Mouse (Mus musculus) intestine, embryonic 14.5 days (tissue): ENCODE data around the gene Ube2h. TPM values are rescaled to one million over a fixed set of nuclear protein-coding genes. Genes with fewer than 3 reads are reported as not detected.

Source experiments
- ATAC-seq: fragments of 200-750 bp; cut with Nextera tagmentation; replicated peaks from 2 replicates; pipeline ENCODE4 v1.8.0; 2017; ENCODE audit warnings: low read depth, moderate number of reproducible peaks, moderate TSS enrichment, moderate library complexity; ENCODE audit not compliant: low FRiP score, low TSS enrichment
- DNase-seq: peaks from one replicate; pipeline ENCODE4 v3.0.0-alpha.2; 2018; ENCODE audit warnings: low spot score
- H3K27ac ChIP-seq: fragments of 300-500 bp; sonication (generic); 2 replicates; pipeline ENCODE4 v1.5.1; 2014; ENCODE audit warnings: low read depth, mild to moderate bottlenecking, control low read depth
- H3K27me3 ChIP-seq: fragments of 300-500 bp; sonication (generic); replicated peaks from 2 replicates; pipeline ENCODE4 v1.6.1; 2014; ENCODE audit warnings: low read length, control low read depth; ENCODE audit not compliant: control insufficient read depth, insufficient read depth
- H3K36me3 ChIP-seq: fragments of 300-500 bp; sonication (generic); 2 replicates; pipeline ENCODE4 v1.6.1; 2014; ENCODE audit warnings: low read length, control low read depth; ENCODE audit not compliant: control insufficient read depth, insufficient read depth
- H3K4me1 ChIP-seq: fragments of 300-500 bp; sonication (generic); replicated peaks from 2 replicates; pipeline ENCODE4 v1.6.1; 2014; ENCODE audit warnings: low read length, control low read depth, mixed read lengths; ENCODE audit not compliant: control insufficient read depth, insufficient read depth
- H3K4me2 ChIP-seq: fragments of 300-500 bp; sonication (generic); 2 replicates; pipeline ENCODE4 v1.6.1; 2014; ENCODE audit warnings: low read length
- H3K4me3 ChIP-seq: fragments of 300-500 bp; sonication (generic); 2 replicates; pipeline ENCODE4 v1.5.1; 2014; ENCODE audit warnings: low read depth, low read length, control low read depth, mixed read lengths
- H3K9ac ChIP-seq: fragments of 300-500 bp; sonication (generic); 2 replicates; pipeline ENCODE4 v1.6.1; 2014; ENCODE audit warnings: mild to moderate bottlenecking, low read length
- H3K9me3 ChIP-seq: fragments of 300-500 bp; sonication (generic); 2 replicates; pipeline ENCODE4 v1.6.1; 2016; ENCODE audit warnings: low read length, control low read depth; ENCODE audit not compliant: control insufficient read depth
- WGBS: fragments of 180-500 bp; shearing (Covaris S2); extraction: QIAGEN DNeasy Blood & Tissue Kit; methylation state at CpG from one replicate; pipeline ENCODE4 v1.1.7; 2014; 5-methylcytosine and 5-hydroxymethylcytosine counted together
- polyA plus RNA-seq: library from polyadenylated mRNA; unstranded; fragments of >200 nt; fragmentation: Nextera tagmentation; extraction: Ambion mirVana; gene quantifications from 2 replicates; pipeline ENCODE4 v1.2.1, GENCODE M21; 2014

The Ube2h gene
- polyA plus RNA-seq, 1 experiment from 2014 or later: 50.5 TPM

DNA sequence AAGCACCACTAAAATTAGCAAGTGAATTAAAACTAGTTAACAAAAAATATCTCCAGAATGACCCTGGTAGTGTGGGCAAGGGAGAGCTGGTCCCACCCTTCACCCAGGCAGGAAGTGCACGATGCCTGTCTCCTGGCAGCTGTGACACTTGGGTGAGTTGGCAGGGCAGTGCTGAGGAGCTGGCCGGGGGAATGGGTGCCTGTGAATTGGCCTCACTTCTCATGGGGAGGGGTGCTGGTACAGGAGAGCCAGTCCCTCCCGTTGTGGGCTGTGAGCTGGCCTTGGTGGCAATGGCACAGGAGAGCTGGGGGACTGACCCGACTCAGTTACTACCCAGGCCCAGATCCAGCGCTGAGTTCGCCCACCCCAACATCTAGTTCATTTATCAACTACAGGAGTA lies 16.4 kb downstream of the Ube2h start:
- ATAC-seq: no peak
- Histone ChIP-seq H3K27me3 (no peaks in the 10 kb centered on the region), H3K27ac (no peak overlapping the region), H3K4me1 (peaks cover 3% of the 10 kb centered on the region; the same call in 1 of the 2 replicates), H3K9ac (no peak overlapping the region), H3K4me3 (no peak overlapping the region), H3K36me3 (peaks cover 44% of the 10 kb centered on the region), H3K9me3 (no peaks in the 10 kb centered on the region), H3K4me2 (no peak overlapping the region)
- DNase-seq: no peak
- WGBS: 92% methylated on average over 6 of the region's 6 CpGs

DNA sequence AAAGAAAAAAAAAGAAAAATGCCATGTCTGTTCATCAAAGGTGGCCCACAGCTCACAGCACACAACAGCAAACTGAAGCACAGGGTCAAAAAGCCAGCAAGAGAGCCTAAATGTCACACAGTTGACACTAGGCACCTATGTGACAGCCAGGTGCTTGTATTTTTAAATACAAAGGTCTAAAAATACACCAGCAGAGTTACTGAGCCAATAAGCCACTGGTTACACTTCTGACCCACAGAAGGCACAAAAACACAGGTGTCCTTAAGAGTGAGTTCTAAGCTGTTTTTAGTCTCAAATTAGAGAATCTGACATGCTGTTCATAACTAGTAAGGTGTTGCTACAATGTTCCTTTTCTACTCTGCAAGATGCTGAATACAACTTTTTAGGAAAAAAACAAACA lies 17.7 kb downstream of the Ube2h start:
- H3K4me2 ChIP-seq: no peak overlapping the region
- no peaks in the 10 kb centered on the region for H3K27me3 ChIP-seq
- no peak overlapping the region for H3K4me3 ChIP-seq
- H3K36me3 ChIP-seq: peaks cover 46% of the 10 kb centered on the region
- no peaks in the 10 kb centered on the region for H3K9me3 ChIP-seq
- ATAC-seq: no peak
- no peak overlapping the region for H3K27ac ChIP-seq
- H3K9ac ChIP-seq: no peak overlapping the region
- no peak for DNase-seq
- H3K4me1 ChIP-seq: peaks cover 3% of the 10 kb centered on the region; the same call in 1 of the 2 replicates

DNA sequence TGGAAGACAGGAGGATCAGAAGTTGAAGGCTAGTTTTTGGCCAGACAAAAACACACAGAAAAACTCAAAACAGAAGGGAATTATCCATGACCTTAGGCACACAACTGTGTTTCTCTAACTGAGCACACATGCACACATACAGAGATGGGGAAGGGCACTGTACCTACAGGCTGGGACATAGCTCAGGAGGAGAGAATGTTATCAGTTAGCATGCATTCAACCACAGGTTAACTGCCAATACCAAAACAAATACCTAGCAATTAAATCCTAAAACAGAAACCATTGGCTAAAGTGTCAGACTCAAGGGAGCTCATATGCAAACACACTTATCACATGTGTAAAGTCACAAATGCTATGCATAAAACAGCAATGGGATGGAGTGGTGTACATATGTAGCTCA lies 20.2 kb downstream of the Ube2h start:
- Histone ChIP-seq H3K27me3 (no peaks in the 10 kb centered on the region), H3K9ac (no peak overlapping the region), H3K4me2 (no peak overlapping the region), H3K27ac (no peak overlapping the region), H3K36me3 (peaks cover 64% of the 10 kb centered on the region), H3K4me3 (no peak overlapping the region), H3K9me3 (no peaks in the 10 kb centered on the region), H3K4me1 (peaks cover 3% of the 10 kb centered on the region; the same call in 1 of the 2 replicates)
- ATAC-seq (no peak), DNase-seq (no peak)

GRCm38 (mm10) chr6:30282361-30282760 lies 22.0 kb downstream of the Ube2h start:
- Histone ChIP-seq H3K4me1 (peaks cover 3% of the 10 kb centered on the region; the same call in 1 of the 2 replicates), H3K4me2 (no peak overlapping the region), H3K9ac (no peak overlapping the region), H3K27ac (no peak overlapping the region), H3K9me3 (no peaks in the 10 kb centered on the region), H3K4me3 (no peak overlapping the region), H3K27me3 (no peaks in the 10 kb centered on the region), H3K36me3 (peaks cover 79% of the 10 kb centered on the region)
- ATAC-seq (no peak), DNase-seq (no peak)
- WGBS: 88% methylated on average over 2 of the region's 2 CpGs

GRCm38 (mm10) chr6:30278374-30278773 lies 26.0 kb downstream of the Ube2h start:
- DNase-seq (no peak), ATAC-seq (no peak)
- WGBS: 54% methylated on average over 1 of the region's 1 CpGs
- H3K9ac ChIP-seq: no peak overlapping the region
- H3K4me2 ChIP-seq: no peak overlapping the region
- H3K36me3 ChIP-seq: peaks cover 72% of the 10 kb centered on the region
- no peaks in the 10 kb centered on the region for H3K9me3 ChIP-seq
- no peaks in the 10 kb centered on the region for H3K27me3 ChIP-seq
- H3K4me3 ChIP-seq: no peak overlapping the region
- no peaks in the 10 kb centered on the region for H3K4me1 ChIP-seq
- H3K27ac ChIP-seq: no peak overlapping the region

DNA sequence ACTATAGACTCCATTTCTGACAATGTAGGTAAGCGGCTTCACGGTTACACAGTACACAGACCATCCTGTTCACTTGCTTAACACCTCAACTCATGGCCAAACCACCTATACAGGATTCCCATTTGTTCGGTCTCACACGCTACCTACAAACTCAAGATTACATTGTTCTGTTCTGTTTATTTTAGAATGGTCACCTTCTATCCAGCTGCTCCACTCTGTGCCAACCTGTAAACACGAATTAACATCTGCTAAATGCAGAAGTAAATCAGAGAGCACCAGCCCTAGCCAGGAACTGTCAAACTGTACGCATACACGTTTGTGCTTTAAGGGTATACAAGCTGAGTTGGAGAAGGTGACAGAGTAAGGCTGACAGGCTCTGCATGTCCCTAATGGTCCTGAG lies 27.5 kb downstream of the Ube2h start:
- Histone ChIP-seq H3K27ac (no peak overlapping the region), H3K27me3 (no peaks in the 10 kb centered on the region), H3K9me3 (no peaks in the 10 kb centered on the region), H3K9ac (no peak overlapping the region), H3K36me3 (peaks cover 76% of the 10 kb centered on the region), H3K4me1 (no peaks in the 10 kb centered on the region), H3K4me2 (no peak overlapping the region), H3K4me3 (no peak overlapping the region)
- ATAC-seq (no peak), DNase-seq (no peak)
- WGBS: 84% methylated on average over 7 of the region's 7 CpGs

DNA sequence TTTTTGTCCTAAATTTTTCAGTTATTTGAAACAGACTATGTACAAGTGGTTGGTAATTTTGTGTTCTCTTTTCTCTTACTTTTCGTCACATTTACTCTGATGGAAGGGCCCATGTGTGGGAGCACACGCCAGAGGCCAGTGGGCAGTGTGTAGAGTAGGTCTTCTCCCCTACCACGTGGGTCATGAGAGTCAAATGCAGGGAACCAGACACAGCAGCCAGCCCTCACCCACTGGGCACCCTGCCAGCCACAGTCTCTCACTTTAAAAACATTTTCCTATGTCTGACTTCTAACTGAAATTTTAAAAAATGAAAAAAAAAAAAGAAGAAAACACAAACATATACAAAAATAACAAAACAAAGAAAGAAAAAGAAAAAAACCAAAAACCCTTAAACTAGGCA lies 28.0 kb downstream of the Ube2h start:
- peaks cover 77% of the 10 kb centered on the region for H3K36me3 ChIP-seq
- no peaks in the 10 kb centered on the region for H3K27me3 ChIP-seq
- H3K4me2 ChIP-seq: no peak overlapping the region
- WGBS: 73% methylated on average over 3 of the region's 3 CpGs
- H3K4me3 ChIP-seq: no peak overlapping the region
- H3K9me3 ChIP-seq: no peaks in the 10 kb centered on the region
- no peaks in the 10 kb centered on the region for H3K4me1 ChIP-seq
- H3K27ac ChIP-seq: no peak overlapping the region
- H3K9ac ChIP-seq: no peak overlapping the region
- ATAC-seq: no peak
- DNase-seq: no peak

GRCm38 (mm10) chr6:30275159-30275847 lies 29.0 kb downstream of the Ube2h start:
- H3K27me3 ChIP-seq: no peaks in the 10 kb centered on the region
- H3K4me2 ChIP-seq: no peak overlapping the region
- 83% methylated on average over 5 of the region's 5 CpGs for WGBS
- DNase-seq (no peak), ATAC-seq (no peak)
- no peak overlapping the region for H3K27ac ChIP-seq
- peaks cover 76% of the 10 kb centered on the region for H3K36me3 ChIP-seq
- H3K4me1 ChIP-seq: no peaks in the 10 kb centered on the region
- H3K9ac ChIP-seq: no peak overlapping the region
- H3K4me3 ChIP-seq: no peak overlapping the region
- H3K9me3 ChIP-seq: no peaks in the 10 kb centered on the region

DNA sequence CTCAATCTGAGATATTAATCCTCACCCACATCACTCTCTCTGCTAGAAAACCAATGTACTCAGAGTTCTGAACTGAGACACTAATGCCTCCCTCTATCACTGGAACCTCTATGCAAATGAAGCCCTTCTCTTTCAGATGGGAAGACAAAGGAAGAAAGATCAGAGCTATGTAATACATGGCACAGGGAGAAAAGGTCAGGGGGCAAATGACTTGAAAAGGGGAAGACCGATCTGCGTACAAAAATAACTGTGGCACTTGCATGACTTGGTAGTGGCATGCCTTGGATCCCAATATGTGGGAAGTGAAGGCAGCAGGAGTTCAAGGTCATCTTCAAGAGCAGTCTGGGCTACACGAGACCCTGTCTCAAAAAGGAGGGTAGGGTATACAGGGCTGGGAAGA lies 31.4 kb downstream of the Ube2h start:
- no peak overlapping the region for H3K27ac ChIP-seq
- no peak for ATAC-seq
- no peak overlapping the region for H3K9ac ChIP-seq

More for the DNA sequence above, 31.4 kb downstream of the Ube2h start:
- Histone ChIP-seq H3K9me3 (no peaks in the 10 kb centered on the region), H3K4me1 (no peaks in the 10 kb centered on the region), H3K4me3 (no peak overlapping the region), H3K27me3 (no peaks in the 10 kb centered on the region), H3K36me3 (peaks cover 67% of the 10 kb centered on the region), H3K4me2 (no peak overlapping the region)
- 69% methylated on average over 3 of the region's 3 CpGs for WGBS
- no peak for DNase-seq
